Mouse (Mus musculus): ENCODE results near the gene Sipa1l1.
"Not testable (repeated sequence)": the region's sequence is repeated elsewhere in the genome, so short reads cannot be mapped to it uniquely, and the experiment has no call there.

Sipa1l1 gene

DNA sequence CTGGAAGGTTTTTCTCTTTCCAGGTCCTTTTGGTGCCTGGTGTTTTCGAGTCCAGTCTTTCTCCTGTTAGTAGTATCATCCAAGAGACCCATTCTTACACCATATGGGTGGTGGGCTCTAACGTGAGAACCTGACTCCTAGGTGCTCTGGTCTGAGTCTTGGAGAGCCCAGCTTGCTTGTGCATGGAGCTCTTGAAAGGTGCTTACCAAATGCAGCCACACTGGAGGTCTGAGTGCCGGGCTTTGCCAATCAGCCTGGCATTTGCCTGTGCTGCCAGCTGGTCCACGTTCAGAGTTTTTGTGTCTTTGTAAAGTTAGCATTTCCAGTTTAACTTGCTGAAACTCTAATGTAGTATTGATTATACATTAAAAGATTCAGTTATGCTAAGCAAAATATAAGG lies 9.5 kb downstream of the Sipa1l1 start:
- DNase-seq, result no peak

DNA sequence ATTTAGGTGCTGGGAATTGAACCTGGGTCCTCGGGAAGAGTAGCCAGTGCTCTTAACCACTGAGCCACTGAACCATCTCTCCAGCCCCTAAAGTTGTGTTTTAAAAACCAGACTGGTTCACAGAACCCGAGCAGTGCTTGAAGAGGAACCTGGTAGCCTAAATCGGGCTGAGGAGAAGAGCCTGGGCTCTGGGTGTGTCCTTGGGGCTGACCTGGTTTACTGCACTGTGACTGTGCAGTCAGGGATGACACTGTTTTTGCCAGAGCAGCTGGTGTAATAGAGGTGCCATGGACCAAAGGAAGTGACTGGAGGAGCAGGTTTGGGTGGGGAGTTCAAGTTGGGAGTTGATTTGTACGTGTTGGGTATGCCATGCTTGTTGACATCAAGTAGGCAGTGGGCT lies 10.5 kb downstream of the Sipa1l1 start:
- no peak for DNase-seq

DNA sequence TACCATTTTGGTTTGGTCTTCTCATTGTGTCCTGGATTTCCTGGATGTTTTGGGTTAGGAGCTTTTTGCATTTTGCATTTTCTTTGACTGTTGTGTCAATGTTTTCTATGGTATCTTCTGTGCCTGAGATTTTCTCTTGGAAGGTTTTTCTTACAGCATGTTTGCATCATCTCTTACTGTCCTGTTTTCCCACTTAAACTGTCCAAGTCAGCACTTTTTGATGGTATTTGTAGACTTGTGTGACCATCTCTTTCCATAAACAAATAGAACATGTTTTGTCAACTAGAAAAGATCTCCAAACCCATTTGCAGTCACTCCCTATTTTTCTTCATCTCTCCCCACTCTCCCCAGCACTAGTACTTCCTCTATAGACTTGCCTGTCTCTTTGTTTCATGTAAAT lies 17.0 kb downstream of the Sipa1l1 start:
- DNase-seq, result not testable (repeated sequence)

DNA sequence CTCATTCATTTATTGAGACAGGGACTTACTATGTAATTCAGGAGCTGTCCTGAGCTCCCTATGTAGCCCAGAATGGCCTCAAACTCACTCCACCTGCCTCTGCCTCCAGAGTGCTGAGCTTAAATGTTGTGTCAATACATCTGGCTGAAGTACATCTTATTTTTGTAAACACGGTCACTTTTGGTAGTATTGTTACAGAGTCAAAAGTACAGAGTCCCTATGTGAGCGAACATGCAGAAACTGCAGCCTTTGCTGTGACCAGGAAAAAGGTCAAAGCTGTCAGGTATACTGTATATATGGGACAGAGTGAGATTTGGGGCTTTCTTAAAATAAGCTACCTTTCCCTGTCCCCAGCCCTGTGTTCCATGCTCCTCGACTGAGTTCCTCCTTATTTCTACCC lies 17.6 kb downstream of the Sipa1l1 start:
- no peak for DNase-seq

DNA sequence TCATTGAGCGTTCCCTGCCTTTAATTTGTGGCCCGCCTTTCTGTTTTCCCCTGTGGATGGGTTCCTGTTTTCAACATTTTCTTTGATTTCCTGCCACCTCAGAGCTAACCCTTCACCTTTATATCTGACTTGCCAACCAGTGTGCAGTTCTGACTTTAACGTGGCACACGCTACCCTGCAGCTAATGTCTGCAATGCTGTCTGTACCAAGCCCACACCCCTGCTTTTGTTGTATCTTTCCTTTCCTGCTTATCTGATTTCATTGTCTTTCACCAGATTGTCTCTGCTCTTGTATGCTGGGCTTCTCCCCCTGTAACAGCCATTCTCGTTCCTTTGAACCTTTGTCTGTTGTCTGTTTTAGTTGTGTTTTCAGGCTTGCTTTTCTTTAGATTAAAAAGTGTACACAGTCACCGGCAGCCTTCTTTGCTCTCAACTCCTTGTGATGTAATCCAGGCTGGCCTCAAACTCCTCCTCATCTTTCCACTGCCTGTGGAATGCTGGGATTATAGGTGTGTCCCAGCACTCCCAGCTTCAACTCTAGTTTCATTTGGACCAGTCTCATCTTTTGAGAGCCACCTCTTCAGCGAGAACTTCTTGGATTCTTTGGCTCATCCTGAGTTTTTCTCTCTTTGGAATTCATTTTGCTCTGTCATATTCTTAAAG lies 18.2 kb downstream of the Sipa1l1 start:
- DNase-seq, result peak; percentile 23 to 35

DNA sequence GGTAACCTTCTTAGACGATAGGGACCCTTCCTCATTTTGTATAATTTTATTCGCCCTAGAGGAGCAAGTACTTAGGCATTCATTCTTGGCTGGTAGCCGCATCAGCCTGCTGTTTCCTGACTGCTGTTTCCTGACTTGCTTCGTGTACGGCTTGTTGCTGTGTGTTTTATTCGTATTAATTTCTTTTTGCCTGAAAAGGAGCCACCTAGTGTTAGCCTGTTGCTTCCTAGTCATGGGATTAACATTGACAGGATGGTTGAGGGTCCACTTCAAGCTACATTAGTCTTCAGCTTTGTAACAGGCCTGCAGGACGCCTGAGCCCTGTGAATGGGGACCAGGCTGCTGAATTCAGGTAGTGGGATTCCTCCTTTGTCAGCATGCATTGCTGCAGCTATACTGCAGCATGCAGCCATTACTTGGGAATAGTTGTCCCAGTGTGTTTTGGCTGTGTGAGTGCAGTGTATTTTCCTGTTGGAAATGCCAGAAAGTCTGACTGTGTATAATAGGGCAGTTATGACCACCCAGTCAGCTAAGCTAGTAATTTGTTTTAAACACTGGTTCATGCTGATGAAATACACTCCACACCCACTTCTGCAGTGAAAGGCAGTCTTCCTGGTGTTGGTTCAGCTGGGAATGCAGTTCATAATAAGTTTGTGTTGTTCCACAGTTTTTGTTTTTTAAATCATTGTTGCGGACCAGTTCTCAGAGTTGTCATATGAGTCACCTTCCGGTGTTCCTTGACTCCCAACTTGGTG lies 19.4 kb downstream of the Sipa1l1 start:
- no peak for DNase-seq

DNA sequence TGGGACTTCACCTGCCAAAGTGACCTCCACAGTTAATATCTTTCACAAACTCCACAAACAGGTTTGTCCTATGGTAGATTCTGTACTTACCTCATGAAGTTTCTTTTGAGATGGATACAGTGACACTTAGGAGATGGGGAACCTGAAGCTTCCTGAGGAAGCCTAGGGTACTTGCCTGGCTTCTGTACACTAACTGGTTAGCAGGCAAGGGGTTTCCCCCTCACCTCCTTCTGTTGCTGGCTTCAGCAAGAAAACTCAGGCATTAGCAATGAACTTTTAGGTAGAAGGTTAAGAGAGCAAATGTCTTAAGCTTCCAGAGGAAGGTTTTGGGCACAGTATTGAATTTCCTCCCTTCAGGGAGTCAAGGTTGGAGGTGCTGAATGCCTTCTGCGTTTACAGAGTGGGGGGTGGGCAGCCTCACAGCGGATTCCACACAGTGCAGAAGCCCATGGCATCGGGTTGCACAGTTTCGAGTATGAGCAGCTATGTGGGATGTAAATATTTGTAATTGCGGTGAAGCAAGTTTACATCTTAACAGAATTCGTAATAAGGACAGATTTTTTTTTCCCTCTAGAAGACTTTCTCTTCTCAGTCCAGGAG lies 20.1 kb downstream of the Sipa1l1 start:
- DNase-seq, result no peak

DNA sequence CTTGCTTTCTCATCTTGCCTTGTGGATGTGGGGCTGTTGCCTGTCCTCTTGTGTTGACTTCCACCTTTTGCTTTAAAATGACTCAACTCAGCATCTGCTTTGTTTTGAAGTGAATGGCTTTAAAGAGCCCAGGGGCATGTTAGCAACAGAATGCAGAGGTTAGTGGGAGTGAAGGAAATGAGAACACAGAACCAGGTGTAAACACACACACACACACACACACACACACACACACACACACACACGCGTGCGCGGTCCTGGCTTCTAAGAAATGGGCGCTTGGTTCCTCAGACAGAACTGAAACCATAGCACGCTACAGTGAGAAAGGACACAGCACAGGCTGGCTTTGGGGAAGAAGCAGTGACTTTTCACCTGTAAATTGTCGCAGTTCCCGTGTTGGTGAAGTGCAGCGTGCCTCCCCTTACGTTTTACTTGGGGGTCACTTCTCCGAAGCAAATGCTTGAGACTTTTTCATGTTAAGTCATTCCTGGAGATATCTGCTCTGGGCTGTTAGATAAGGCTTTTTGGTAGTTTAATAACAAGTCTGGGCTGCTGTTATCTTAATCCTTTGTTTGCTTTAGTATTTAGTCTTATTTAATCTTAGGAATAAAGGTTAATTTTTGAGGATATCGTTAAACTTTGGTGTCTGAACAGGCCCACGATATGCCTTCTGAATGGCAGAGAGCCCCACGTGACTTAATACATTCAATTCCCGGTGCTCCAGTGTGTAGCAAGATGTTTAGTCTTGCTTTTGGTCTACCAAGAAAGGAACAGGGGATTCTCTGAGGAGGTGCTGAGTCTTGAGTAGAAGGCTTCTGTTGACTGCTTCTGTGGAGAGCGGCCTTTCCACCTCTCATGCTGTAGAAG lies 20.8 kb downstream of the Sipa1l1 start:
- DNase-seq, result peak in 1 of 2 experiments; percentile 30

DNA sequence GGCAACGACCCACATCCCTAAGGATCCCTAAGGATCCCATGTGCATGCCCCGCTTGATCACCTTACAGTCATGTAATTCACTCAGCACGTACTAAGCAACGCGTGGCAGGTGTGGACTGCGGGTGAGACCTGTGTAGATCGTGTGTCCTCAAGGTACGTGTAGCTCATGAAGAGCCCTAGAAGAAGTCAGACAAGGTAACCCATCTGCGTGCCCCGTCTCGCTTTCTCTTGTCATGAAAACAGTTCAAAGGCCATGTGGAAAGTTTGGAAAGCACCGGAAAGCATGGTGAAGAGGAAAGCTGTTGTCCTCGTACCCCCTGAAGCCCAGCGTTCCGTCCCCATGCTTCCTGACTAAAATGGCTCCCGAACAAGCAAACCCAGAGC lies 21.5 kb downstream of the Sipa1l1 start:
- DNase-seq, result no peak

DNA sequence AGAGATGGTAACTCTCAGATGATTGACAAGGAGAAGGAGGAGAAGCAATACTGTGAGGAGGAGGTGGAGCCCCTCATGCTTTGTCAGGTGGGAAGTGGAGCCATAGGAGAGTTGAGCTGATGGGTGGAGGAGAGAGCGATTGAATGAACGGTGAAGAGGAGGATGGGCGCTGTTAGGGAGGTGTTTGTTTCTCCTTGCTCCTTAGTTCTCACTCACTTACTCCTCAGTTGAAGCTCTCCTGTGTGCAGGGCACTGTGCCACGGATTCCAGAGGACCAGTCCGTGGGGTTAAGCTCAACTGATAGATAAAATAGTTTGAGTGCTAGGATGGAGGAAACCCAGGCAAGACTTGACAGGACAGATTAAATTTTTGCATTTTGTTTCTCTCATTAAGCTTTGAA lies 22.6 kb downstream of the Sipa1l1 start:
- no peak for DNase-seq

DNA sequence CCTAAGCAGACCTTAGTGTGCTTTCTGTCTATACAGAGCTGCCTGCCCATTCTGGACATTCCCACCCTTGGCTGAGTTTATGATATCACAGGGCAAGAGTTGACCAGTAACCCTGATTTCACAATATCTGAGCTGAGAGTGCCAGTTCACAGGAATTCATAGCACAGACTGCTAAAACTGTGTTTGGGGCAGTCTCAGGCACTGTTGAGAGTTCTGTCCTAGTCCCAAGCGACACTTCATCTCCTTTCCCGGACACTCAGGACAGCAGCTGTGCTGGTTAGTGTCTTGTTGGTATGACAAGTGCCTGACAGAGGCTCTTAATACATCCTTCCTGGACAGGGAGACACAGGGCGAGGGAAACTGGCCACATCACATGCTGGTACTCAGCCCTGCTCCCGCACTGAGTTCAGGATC lies 23.5 kb downstream of the Sipa1l1 start:
- no peak for DNase-seq

DNA sequence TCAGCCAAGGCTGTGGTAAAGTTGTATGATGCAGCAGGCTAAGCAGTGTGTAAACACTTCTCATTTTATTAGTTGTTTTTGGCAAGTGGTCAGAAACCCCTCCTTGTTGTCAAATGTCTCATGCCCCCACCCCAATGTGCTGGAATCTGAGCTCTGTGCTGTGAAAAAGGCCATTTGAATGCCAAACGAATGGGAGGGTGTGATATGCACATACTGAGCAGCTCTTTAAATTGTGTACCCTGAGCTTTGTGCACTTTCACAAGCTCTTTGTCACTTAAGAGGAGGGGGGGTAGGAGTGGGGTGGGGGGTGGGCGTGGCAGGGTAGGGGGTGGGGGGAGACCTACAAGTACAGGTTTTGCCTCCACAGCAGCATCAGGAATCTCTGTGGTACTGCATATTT lies 24.4 kb downstream of the Sipa1l1 start:
- DNase-seq, result no peak

DNA sequence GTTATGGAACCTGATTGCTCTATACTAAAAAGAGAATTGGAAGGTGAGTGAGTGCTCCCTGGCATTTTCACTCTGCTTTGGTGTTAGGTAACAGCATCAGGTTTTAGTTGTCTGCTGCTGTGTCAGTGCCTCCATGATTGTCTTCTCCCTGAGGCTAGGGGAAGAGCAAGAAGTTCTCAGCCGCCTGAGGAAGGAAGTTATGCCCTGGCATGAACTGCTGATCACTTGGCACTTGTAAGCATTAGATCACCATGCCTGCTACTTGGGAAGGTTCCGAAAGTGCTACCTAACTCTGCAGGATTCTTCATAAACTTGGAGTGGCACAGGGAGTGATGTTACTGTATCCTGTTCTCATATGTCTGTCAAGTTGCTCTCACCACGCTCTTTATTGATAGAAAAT lies 25.8 kb downstream of the Sipa1l1 start:
- no peak for DNase-seq

DNA sequence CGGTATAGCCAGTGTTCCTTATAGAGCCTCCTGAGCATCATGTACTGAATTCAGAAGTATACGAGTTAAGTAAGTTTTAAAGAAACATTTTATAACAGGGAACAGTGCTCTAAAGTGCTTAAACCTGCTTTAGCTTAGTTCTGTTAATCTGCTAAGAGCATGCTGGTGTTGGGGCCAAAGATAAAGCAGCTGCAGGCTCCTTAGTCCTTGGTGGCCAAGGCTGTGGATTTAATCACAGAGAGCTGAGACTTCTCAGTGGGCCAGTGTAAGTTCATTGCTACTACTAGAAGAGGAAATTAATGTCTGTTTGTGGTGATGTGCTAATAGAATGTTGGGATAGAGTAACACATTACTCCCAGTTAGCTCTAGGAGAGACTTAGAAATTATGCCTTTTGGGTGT lies 27.1 kb downstream of the Sipa1l1 start:
- no peak for DNase-seq

DNA sequence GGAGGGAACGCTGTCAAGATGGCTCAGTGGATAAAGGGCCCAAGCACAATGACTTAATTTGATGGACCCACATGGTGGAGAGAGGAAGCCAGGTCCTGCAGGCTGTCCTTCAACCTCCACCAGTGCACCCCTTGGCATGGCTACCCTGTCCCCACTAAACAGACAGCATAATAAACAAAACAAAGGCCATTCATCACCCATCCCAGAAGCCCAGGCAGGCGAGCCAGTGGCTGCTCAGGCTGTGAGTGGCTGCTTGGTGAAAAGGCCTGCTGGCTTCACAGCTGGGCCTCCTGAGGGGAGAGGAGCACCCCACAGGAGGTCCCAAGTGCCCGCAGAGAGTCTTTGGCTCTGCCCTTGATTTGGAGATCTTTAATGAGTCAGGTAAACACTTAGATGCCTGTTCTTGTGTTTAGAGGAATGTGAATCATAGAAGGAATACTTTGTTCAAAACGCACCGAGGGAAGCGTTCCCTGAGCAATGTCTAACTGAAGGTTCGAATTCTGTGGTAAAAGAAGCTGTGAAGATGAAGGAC lies 27.6 kb downstream of the Sipa1l1 start:
- no peak for DNase-seq

DNA sequence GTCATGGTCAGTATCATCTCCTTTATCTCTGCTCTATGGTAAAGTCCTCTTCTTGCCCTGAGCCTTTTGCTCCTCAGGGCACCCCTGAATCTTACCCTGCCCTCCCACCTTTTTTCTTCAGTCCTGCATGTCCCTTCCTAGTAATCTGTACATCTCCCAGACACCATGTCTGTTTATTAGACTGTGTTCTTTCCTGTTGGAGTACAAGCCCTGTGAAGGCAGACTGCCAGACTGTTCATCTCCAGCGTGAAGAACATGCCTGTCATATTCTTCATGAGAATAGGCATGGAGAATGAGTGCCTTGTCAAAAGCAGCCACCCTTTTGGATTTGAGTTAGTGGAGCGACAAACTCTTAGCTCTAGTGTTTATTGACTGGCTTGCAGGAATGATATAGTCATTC lies 28.1 kb downstream of the Sipa1l1 start:
- DNase-seq, result no peak

DNA sequence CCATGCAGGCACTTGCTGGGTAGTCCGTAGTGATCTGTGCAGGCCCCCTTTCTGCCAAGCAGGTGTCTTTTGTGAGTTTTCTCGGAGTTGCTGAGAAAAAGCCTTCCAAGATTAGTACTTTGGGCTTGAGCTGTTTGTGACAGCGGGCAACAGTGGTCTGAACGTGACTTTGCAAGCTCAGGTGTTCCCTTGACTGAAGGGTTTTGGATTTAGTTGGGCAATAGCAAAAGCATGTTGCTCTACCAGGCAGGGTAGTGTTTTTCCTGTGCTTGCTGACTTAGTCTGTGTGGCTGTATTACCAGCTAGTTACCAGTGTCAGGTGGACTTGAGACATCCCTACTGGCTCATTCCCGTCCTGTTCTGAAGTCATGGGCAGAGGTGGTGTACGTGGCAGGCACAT lies 30.2 kb downstream of the Sipa1l1 start:
- no peak for DNase-seq

DNA sequence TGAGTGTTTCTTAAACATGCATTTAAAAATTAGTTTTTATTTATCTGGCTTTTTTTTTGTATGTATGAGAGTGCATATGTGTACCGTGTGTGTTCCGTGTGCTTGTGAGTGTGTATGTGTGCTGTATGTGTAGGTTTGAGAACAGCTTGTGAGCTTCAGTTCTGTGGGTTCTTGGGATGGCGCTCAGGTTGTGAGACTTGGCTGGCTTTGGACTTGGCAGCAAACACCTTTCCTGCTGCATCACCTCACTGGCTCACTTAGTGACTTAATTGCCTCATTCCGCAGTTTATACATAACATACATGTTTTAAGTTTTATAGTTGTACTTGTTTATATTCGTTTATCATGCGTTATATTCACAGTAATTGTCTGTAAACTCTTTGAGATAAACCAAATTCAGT lies 35.0 kb downstream of the Sipa1l1 start:
- no peak for DNase-seq

DNA sequence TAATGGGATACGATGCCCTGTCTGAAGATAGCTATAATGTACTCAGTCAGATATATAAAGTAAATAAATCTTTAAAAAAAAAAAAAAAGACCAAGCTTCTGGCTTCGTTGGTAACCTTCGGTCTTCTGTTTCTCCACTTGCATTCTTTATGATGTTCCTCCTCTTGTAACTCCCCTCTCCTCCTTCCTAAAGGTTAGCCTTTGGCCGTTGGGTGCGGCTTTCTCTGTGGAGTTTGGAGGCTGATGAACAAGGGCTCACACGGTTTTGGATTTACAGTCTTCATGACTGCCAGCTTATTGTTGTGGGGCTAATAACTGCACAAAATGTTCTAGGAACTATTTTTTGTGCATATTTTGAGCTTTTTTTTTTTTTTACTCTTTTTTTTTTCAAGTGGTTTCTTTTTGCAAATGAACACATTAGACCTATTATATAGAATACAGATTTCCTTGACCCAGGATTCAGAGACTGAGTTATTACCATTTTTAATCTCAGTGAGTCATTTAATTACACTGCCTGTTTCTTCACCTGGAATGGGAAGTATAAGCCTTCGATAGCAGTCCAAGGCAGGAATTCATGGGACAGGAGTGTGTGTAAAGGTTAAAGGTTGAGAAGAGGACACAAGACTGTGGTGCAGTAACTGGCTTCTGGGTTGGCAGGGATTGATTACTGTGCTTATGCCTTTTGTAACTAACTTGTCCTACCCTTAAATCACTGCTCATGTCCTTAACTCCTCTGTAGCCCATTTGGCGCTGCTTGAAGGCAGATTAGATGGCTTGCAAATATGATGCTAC lies 37.9 kb downstream of the Sipa1l1 start:
- DNase-seq, result no peak

DNA sequence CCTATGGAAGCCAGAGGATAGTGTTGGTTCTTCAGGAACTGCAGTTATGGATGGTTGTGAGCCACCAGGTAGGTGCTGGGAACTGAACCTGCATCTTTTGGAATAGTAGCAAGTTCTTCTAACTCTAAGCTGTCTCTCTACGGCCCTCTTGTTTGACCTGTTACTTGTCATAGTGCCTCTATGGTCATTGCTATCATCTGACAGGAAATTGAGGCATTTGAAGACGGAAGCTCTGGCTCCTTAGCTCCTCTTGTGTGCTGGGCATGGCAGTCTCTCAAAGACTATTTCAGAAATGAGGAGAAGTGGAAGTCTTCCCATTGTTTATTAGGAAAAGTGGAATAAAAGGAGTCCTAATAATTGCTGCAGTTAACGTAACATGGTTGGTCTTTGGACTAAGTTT lies 38.9 kb downstream of the Sipa1l1 start:
- DNase-seq, result no peak

DNA sequence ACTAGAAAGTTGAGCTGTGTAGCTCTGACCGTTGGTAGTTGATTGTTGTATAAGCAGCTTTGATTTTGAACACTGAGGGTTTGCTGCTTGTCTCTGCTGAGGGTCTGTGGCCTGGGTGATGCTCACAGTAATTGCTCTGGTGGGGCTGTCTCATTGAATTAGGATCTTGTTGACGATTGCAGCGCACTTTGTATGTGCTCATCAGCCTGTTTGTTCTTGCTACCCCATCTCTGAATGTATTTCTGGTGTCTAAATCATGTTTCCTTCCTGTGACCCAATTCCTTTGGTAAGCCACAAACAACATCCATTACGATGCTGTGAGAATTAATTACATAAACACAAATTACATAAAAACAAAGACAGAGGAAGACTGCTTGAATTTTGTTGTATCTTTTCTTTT lies 39.5 kb downstream of the Sipa1l1 start:
- no peak for DNase-seq

DNA sequence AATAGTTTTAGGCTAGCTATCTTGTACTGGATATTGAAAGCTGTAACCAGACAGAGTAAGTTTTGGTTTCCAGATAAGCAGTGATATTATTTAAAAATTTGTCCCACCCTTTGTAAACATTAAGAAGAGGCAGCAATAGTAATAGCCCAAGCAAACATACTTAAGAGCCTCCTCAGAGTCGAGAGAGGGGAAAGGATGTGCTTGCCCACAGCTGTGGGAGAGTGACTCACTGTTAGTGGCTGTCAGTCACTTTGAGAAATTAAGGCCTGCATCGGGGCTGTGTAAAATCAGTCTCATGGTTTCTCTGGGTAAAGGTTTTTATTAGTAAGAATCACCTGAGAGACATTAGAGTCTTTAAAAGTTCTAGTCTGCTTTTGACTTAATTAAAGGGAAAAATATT lies 40.6 kb downstream of the Sipa1l1 start:
- no peak for DNase-seq

Measured in thymus, postnatal 36 days (tissue).